Mouse (Mus musculus) spleen, postnatal 36 days (tissue): ENCODE measurements at regions not wholly inside any gene's neighbourhood (a gene's known extent, or its start where the extent isn't known, plus 50 kb on each side); places are given as distances from the start of the nearest gene placed in this dataset.

Experiments used
- DNase-seq, 2 experiments: peaks; one replicate each; pipeline ENCODE4 v3.0.0; 2022; ENCODE audit warnings: low spot score in 2 of 2, mixed read lengths in 1 of 2

DNA sequence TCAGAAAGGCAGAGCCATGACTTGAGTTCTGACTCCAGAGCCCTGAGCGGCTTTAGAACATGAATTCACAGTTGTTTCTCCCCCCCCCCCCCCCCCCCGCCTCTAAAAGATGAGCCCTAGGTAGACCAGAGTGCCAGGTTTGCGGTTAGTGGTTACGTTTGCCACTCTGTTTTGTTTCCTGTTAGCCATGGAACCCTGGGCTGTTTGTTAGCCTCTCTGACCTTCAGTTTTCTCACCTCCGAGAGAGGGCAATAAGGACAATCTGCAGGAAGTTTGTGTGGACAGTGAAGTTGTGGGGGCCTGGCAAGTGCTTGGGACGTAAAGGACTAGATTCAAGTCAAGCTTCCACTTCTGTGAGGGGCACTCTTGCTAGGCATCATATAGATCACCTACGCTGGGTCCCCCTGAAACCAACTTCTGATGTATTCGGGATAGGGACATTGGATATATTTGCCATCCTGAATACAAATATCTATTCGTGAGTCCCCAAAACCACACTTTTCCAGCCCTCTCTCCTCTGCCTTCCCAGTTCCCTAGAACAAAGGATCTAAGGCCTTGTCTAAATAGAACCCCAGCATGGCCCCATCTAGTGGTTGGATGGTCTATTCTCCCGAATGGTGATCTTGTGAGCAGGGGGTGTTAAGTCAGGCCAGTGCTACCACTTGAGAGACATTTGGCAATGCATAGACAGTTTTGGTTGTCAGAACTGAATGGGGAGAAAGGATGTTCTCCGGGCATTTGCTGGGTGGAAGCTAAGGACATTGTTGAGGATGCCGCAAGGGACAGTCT lies 145.4 kb upstream of the Tle3 start:
- peak in 1 of 2 experiments; percentile 13 for DNase-seq

DNA sequence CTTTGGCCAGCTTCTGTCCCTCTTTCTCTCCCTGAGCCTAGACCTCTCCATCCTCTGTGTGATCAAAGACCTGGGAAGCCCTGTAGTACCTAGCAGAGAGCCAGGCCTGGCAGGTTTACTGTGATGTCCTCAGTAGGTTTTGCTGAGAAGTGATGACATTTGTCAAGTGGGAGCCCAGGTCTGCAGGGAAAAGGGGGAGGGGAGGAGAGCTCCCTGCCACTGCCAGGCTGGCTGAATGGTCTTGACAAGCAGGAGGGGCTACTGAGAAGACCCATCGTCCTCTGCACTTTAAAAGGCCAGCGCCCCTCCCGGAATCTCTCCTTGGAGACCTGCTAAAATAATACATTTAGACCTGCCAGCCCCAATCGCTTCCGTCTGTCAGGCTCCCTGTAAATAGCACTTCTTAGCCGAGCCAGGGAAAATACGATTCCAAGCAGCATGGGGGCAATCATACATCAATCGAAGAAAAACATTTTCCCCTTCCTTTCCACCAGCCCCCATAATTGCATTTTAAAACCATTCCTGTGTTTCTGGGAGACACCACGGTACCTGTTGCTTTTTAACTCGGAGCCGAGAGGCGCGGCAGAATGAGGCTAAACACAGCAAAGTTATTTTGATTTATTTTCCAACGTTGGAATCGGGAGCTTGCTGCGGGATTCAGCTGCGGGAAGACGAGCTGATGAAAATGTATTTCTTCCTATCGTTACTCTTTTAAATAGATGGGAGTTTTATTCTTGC lies 144.5 kb upstream of the Tle3 start:
- no peak for DNase-seq

- no peak for DNase-seq
Observed at GRCm38 (mm10) chr9:61228230-61228631, 143.9 kb upstream of the Tle3 start.

GRCm38 (mm10) chr9:61230306-61230705 lies 141.9 kb upstream of the Tle3 start:
- no peak for DNase-seq

- DNase-seq, result peak; percentile 24 to 35
Observed at GRCm38 (mm10) chr9:61232630-61233029, 139.5 kb upstream of the Tle3 start.

DNA sequence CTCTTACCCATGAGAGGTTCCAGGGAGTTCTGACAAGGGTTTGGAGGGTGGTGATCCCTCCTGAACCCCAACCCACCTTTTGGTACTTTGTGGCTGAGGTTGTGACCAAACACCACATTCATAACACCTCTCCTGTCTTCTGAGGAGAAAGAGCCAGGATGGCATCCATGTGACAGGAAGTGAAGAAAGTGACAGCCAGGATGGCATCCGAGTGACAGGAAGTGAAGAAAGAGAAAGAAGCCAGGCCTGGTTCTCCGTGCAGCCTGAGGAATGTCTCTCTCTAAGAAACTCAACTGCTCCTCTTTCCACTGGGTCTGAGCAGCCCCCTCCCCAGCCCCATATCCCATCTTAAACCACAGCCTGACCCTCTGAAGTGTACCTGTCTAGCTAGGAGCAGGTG lies 138.9 kb upstream of the Tle3 start:
- no peak for DNase-seq

- DNase-seq, result no peak
Observed at GRCm38 (mm10) chr9:61235653-61236610, 136.2 kb upstream of the Tle3 start.

DNA sequence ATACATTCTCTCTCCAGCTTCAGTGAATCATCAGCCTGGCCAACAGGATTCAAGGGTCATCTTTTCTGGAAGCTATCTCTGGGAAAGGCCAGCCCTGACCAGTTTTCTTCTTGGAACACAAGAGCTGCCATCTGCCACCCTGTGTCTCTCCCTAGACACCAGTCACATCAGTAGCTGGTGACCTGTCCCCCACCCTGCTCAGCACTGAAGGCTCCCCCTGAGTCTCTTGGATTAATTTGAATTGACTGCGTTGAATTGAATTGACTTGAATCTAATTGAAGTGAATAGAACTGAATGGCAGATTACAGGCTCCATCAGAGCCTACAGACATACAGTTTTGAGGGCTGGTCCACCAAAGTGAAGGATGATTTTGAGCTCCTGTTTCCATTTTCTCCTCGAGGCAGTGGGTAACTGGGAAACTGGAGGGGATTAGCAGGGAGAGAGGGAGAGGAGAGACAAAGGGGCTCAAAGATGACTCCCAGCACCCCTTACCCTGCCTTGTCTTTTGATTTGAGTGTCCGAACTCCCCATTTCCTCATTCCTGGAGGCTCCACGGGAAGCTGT lies 133.4 kb upstream of the Tle3 start:
- no peak for DNase-seq

GRCm38 (mm10) chr9:61239328-61239727 lies 132.8 kb upstream of the Tle3 start:
- DNase-seq, result no peak

DNA sequence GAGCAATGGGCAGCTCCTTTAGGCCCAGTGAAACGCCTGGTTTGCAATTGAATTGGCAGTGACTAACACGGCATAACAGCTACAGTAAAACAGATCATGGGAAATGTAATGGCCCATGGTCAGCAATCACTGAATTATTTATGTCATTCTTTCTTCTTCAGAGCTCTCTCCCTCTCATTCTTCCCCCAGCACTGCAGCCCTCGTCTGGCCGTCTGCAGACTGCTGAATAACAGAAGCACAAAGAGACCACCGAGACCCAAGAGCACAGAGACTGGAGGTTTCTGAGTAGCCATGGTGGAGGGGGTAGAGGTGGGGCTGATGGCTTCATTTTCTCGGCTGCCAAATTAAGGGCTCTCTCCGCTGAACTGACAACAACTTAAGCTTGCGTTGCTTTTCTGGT lies 130.7 kb upstream of the Tle3 start:
- no peak for DNase-seq

DNA sequence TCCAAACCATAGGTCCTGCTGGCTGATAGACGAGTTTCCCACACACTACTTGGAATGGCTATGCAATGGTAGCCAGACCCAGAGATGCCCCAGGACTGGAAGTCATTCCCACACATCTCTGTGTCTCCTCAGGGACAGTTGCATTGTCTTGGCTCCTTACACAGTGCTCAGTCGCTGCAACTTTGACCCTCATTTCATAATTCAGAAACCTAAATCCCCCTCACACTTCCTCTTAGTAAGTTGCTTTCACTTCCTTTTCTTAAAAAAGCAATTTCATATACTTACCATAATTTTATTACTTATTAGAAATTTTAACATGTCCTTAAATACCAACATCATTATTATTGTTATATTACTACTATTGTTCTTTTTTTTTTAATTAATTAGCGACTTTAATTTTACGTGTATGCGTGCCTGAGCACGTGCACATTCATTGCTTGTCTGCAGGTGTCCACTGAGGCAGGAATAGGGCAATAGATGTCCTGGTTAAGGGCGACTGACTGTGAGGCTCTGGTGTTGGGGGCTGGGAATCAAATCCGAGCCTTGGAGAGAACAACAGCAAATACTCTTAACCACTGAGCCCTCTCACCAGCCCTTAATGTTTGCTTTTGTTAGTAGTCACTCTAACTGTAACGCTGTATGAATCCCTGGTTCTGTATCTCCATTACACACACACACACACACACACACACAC lies 129.9 kb upstream of the Tle3 start:
- peak; percentile 31 to 41 for DNase-seq

GRCm38 (mm10) chr9:61243289-61243688 lies 128.9 kb upstream of the Tle3 start:
- DNase-seq, result no peak

DNA sequence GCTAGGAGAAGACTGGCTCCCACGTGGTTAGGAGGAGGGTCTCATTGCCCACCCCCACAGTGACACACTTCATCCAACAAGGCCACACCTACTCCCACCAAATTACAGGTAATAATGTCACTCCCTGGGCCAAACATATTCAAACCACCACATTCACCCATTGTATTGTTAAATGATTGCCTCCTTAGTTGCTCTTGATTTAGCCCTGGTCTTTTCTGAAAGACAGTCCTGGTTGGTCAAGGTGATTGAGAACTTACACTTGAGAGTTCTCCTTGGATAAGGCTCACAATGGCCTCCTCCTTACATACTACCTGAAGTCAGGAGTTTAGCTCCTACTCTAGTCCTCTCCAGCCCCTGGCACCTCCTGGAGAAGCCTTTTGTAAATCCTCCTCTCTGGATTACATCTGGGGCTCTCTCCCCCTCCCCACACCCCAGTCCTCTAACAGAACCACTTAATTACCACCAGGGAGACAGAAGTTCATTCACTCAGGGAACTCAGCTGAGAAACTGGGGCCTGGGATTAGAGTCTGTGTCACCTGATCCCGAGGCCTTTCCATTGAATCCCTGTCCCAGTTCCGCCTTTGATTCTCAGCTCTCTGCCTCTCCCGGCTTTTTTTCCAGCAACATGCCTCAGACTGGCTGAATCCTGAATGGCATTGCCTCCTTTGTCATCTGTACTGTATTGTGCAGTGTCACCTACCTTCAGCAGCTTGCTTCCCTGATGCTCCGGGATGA lies 122.3 kb upstream of the Tle3 start:
- no peak for DNase-seq

DNA sequence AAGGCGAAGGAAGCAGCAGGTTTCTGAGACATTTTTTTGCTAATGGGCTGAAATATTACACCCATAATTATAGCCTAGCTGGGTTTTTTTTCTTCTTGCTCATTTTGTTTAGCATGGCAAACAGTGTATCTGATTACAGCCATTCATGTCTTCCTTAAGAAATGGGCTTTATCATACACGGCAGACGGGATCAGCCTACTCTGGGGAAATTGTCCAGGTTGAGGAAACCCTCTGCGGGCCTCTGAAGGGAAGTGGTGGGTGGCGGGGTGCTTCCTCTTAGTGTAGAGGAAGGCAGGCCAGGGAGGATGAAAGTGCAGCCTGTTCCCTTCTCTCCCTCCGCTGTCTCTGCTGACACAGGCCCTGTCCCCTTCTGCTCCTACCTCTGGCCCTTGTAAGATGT lies 120.6 kb upstream of the Tle3 start:
- peak; percentile 66 to 68 for DNase-seq

DNA sequence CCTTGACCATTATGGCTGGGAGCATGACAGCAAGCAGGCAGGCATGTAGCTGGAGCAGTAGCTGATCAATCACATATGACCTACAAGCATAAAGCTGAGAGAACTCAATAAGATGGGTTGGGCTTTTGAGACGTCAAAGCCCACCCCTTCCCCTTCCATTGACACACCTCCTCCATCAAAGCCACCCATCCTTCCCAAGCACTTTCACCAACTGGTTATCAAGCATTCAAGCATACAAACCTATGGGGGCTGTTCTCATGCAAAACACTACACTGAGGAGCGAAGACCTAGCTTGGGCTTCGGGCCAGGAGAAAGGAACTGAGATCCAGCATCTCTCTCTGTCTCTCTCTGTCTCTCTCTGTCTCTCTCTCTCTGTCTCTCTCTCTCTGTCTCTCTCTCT lies 118.4 kb upstream of the Tle3 start:
- no peak for DNase-seq

DNA sequence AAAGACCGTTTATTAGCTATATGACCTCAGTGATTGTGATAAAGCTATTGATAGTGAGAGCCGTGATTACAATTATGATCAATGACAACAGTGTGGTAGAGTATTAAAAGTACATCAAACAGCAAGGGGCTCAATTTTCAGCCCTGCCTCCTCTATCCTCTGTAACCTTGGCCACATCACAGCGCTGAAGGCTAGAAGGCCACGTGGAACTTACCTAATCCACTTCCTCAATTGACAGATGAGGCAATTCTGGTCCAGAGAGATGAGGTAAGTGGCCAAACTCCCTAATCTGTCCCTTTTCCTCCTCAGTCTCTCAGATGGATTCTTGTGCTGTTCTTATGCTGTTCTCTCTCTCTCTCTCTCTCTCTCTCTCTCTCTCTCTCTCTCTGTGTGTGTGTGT lies 114.7 kb upstream of the Tle3 start:
- DNase-seq, result no peak

DNA sequence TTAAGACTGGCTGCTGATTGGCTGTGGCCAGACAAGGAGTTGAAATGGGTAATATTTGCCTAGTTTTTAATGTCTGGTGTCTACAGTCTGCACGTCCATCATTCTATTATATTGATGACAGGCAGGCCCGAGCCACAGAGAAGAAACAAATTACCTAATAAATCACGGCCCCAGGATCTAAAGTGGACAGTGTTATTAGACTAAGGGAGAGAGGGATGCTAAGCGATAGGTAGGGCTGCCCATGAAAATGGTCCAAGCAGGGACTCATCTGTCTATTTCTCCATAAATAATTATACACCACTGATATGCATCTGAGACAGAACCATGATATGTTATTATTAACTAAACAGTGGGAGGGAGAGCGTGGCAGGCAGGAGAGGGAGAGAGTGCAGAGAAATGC lies 114.1 kb upstream of the Tle3 start:
- no peak for DNase-seq

DNA sequence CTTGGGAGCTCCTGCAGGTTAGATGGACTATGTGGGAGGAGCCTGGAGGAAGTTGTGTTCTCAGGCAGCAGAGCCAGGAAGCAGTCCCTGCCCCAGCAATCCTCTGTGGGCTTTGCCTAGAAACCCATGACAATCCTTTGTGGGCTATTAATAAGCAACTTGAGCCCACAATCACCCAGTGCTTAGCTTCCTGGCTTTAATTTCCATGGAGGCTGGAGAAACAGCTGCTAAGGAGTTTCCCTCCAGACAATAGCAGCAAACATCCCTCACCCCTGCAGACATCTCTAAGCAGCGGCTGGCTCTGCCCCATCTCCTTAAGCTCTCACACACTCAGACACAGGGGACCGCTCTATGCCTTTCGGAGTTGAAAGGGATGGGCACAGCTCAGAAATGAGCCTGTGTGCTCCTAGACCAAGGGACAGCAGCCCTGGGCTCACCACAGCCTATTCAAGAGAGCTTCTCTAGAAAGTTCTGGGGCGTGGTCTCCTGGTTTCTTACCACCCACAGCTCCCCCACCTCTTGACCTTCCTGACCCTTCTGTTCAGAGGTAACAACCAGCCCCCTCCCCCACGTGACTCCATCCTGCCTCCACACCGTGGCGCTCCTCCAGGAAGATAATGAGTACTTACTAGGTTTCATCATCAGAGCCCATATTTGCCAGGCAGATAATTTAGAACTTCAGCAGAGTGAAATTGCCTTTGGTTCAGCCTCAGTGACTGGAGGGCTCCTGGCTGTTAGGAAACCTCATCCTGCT lies 112.6 kb upstream of the Tle3 start:
- no peak for DNase-seq

- DNase-seq, result no peak
Observed at GRCm38 (mm10) chr9:61261263-61261662, 110.9 kb upstream of the Tle3 start.
